Mouse (Mus musculus) frontal cortex, postnatal 25 days (tissue): Measurements from ENCODE around the gene Olfr122.

Experiments used
- DNase-seq, 2 experiments: peaks; one replicate each; pipeline ENCODE4 v3.0.0; 2022; ENCODE audit warnings: low spot score in 2 of 2

Olfr122 gene

DNA sequence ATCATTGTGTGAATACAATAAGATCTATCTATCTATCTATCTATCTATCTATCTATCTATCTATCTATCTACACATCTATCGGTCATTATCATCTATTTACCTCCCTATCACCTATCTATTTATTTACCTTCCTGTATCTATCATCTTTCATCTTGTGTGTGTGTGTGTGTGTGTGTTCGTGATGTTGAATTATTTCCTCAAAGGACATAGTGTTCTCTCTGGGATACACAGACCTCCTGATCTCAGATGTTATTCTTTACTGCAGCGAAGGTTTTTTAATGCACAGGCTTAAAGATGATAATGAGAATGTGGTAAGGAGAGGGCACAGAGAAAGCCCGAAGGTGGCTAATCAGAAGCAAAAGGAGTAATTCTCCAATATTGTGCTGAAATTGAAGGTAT is at the start of gene Olfr122:
Gene Olfr122 (plus strand): TSS at position 301 of the 400 bp plus-strand sequence.
- no peak for DNase-seq

DNA sequence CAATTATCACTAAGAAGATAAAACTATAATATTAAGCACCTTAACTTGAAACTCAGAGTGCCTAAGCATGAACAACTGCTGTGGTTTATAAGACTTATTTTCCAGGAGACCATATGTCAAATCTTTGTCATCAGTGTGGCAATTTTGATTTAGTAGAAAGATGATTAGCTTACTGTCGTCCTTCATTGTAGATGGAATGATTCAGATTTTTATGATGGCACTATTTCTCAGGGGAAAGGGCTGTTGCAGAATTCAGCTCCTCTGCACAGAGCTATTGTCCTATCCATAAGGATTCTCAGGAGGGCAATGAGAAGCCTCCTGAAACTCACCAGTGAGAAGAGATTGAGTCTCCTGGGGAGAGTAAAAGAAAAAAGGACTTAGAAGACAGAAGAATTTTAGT is 46.9 kb upstream of the Olfr122 start, which contains the start of gene Olfr120:
Gene Olfr120 (plus strand): TSS at position 301 of the 400 bp plus-strand sequence.
- no peak for DNase-seq

DNA sequence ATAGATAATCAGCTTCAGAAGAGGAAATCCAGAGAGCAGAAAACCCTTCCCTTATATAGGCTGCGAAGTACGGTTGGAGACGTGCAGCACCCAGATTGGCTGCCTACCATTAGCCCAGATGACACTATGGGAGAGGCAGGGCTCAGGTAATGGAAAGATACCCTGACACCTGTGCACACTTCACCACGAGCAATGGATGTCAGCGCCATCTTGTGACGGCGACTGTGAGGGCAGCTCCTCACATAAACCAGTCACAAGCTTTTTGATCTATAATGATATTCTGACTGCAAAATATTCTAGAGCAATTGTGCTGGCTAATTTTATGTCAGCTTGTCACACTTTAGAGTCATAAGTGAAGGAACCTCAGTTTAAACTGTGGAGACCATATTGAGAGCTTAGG is 30.3 kb upstream of the Olfr122 start:
- no peak for DNase-seq

DNA sequence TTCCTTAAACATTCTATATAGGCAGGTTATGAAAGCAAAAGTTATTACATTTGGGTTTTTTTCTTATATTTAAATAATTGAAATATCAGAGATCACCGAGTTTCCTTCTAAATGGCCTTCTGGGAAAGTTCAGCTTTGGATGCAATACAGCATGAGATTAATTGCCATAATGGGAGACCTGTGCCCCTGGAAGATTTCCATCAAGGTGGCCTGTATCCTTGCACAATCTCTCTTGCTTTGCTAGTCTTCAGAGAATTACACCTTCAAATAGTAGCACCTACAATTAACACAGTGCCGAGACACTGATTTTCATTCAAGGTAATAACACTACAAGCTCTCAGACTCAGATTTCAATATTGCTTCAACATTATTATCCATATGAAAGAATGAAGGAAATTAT is 24.8 kb downstream of the Olfr122 start, which contains the start of gene Olfr123:
Gene Olfr123 (plus strand): TSS at position 301 of the 400 bp plus-strand sequence.
- no peak for DNase-seq

DNA sequence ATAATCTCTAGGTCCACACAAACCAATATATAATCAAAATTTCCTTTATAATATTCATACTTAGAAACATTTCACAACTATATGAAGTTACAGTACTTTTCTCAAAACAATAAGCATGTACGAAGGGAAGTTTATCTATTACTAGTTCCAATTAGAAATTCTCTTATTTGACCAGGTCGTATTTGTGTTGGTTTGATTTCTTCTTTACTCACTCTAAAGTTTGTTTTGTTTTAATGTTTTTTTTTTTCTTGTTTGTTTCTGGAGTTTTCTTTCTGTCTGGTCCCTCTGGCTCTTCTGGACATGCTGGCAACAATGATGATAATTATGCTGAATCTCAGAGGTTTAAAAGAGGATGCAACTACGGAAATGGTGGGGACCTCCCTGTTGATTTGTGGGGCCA is 31.2 kb downstream of the Olfr122 start, which contains the start of gene Olfr124:
Gene Olfr124 (plus strand): TSS at position 301 of the 400 bp plus-strand sequence.
- no peak for DNase-seq
